In genomic region chr8:49186853-49187252, GRCm38 (mm10) we compare ENCODE assay signal across 21 mouse cellular contexts.
DNase-seq lines count a peak whose midpoint lies in the region; ATAC-seq and TF ChIP-seq lines count a peak whose summit lies in the region.
"Had no signal": no experiment of that assay in that cellular context is flagged by ENCODE, and none has a peak within 500 bp of the region (broad histone marks: within the 10 kb centered on the region; RNA-seq: fewer than 3 reads in every experiment).

No protein-coding gene starts in this region.

- DNase-seq in embryo, embryonic 10 days (ENCODE audit: low spot score): peak; percentile 5
- no peak for DNase-seq in embryo, embryonic 9.5 days (ENCODE audit: extremely low spot score)
- DNase-seq in retina, postnatal 1 day: peak; percentile 43
- DNase-seq in retina, embryonic 14.5 days (ENCODE audit: low spot score): no peak
- DNase-seq in heart, adult 2 months: no peak
- DNase-seq in spleen, postnatal 4 days (ENCODE audit: low spot score in 2 of 2): no peak
- DNase-seq: adrenal gland, postnatal 10 days; cerebellum, adult 11 months; gastrocnemius, postnatal 10 days; heart, adult 11 months; kidney, adult 9 months; kidney, postnatal 25 days had no signal

- no peaks in the 10 kb centered on the region for H3K9me3 ChIP-seq in hindbrain, embryonic 13.5 days
- no peaks in the 10 kb centered on the region for H3K9me3 ChIP-seq in hindbrain, embryonic 16.5 days (ENCODE audit: control insufficient read depth, low read length)
- H3K9me3 ChIP-seq: forebrain, embryonic 10.5 days; heart, embryonic 13.5 days; limb, embryonic 15.5 days; liver, embryonic 15.5 days had no signal

- H3K79me2 ChIP-seq in heart, adult 2 months (replicated peaks; ENCODE audit: control insufficient read depth, insufficient read depth, low read length): no peaks in the 10 kb centered on the region

- intact Hi-C loops in heart, adult 2 months (cut with DNase I): no loop called here

- H3K4me1 ChIP-seq in hindbrain, embryonic 13.5 days (replicated peaks): 0 out of 2 replicates have a peak, but pooled peaks cover 7% of the 10 kb centered on the region
- H3K4me1 ChIP-seq in hindbrain, embryonic 16.5 days (ENCODE audit: control insufficient read depth, insufficient read depth, low read depth, low read length): no peaks in the 10 kb centered on the region
- H3K4me1 ChIP-seq in heart, adult 2 months (ENCODE audit: control insufficient read depth, insufficient read depth, low read length): no peaks in the 10 kb centered on the region
- H3K4me1 ChIP-seq: heart, embryonic 13.5 days; limb, embryonic 15.5 days; liver, embryonic 15.5 days had no signal

- no peak overlapping the region for H3K4me3 ChIP-seq in hindbrain, embryonic 13.5 days
- no peak overlapping the region for H3K4me3 ChIP-seq in hindbrain, embryonic 16.5 days (ENCODE audit: low read length)
- no peak overlapping the region for H3K4me3 ChIP-seq in heart, adult 2 months
- H3K4me3 ChIP-seq: forebrain, embryonic 10.5 days; heart, embryonic 13.5 days; limb, embryonic 15.5 days; liver, embryonic 15.5 days had no signal

- 61% methylated on average over 3 of the region's 3 CpGs for WGBS in hindbrain, embryonic 13.5 days
- 51% methylated on average over 3 of the region's 3 CpGs for WGBS in hindbrain, embryonic 16.5 days
- 82% methylated on average over 3 of the region's 3 CpGs for WGBS in heart, adult 2 months

- no peak for TF ChIP-seq POLR2A in heart, adult 2 months (IDR thresholded peaks at IDR 0.05; ENCODE audit: insufficient read depth, low read depth, low read length)

- no peak for TF ChIP-seq EP300 in heart, adult 2 months (IDR thresholded peaks at IDR 0.05; ENCODE audit: insufficient read depth, low read depth, low read length)

- no peaks in the 10 kb centered on the region for H3K27me3 ChIP-seq in hindbrain, embryonic 13.5 days
- H3K27me3 ChIP-seq in hindbrain, embryonic 16.5 days (replicated peaks; ENCODE audit: control insufficient read depth, insufficient read depth, low read length): no peaks in the 10 kb centered on the region
- no peaks in the 10 kb centered on the region for H3K27me3 ChIP-seq in heart, adult 2 months (ENCODE audit: control insufficient read depth, insufficient read depth, low read length)
- H3K27me3 ChIP-seq: heart, embryonic 13.5 days; limb, embryonic 15.5 days; liver, embryonic 15.5 days had no signal

- no peak overlapping the region for H3K9ac ChIP-seq in hindbrain, embryonic 13.5 days
- H3K9ac ChIP-seq in hindbrain, embryonic 16.5 days (ENCODE audit: low read depth, low read length): no peak overlapping the region
- no peak overlapping the region for H3K9ac ChIP-seq in heart, adult 2 months (ENCODE audit: low read depth, low read length)
- H3K9ac ChIP-seq: heart, embryonic 13.5 days; limb, embryonic 15.5 days; liver, embryonic 15.5 days had no signal

- ATAC-seq in hindbrain, embryonic 13.5 days (ENCODE audit: low FRiP score): peak; percentile 69; the same call in 1 of the 2 replicates
- no peak for ATAC-seq in hindbrain, embryonic 16.5 days
- ATAC-seq: inflammation-experienced regulatory T-cells, adult 6 months; Patski had no signal

- H3K36me3 ChIP-seq in hindbrain, embryonic 13.5 days: no peaks in the 10 kb centered on the region
- H3K36me3 ChIP-seq in hindbrain, embryonic 16.5 days (ENCODE audit: control insufficient read depth, insufficient read depth, low read length): no peaks in the 10 kb centered on the region
- H3K36me3 ChIP-seq in heart, adult 2 months (ENCODE audit: control insufficient read depth, insufficient read depth, low read length): no peaks in the 10 kb centered on the region
- H3K36me3 ChIP-seq: forebrain, embryonic 10.5 days; heart, embryonic 13.5 days; limb, embryonic 15.5 days; liver, embryonic 15.5 days had no signal

- TF ChIP-seq CTCF in heart, adult 2 months (IDR thresholded peaks at IDR 0.05): no peak

- H3K4me2 ChIP-seq in hindbrain, embryonic 13.5 days: no peak overlapping the region
- H3K4me2 ChIP-seq in hindbrain, embryonic 16.5 days (ENCODE audit: low read length): no peak overlapping the region
- H3K4me2 ChIP-seq: heart, embryonic 13.5 days; limb, embryonic 15.5 days; liver, embryonic 15.5 days had no signal

- peak overlapping the region; percentile 48 for H3K27ac ChIP-seq in hindbrain, embryonic 13.5 days
- no peak overlapping the region for H3K27ac ChIP-seq in hindbrain, embryonic 16.5 days (ENCODE audit: low read depth, low read length)
- no peak overlapping the region for H3K27ac ChIP-seq in heart, adult 2 months
- H3K27ac ChIP-seq: forebrain, embryonic 10.5 days; heart, embryonic 13.5 days; limb, embryonic 15.5 days; liver, embryonic 15.5 days; macrophage had no signal

Comparison
In these comparisons a context has a peak if more than half of its experiments do, and no peak if none do; other contexts are left out.
1. DNase-seq: peak in embryo, embryonic 10 days (single experiment) and retina, postnatal 1 day (single experiment); none in embryo, embryonic 9.5 days (single experiment), retina, embryonic 14.5 days (single experiment), heart, adult 2 months (0 of 2) and spleen, postnatal 4 days (0 of 2).